Mouse (Mus musculus) spleen, postnatal 14 days (tissue): Measurements from ENCODE around the gene Ptchd1.

Source experiments
- DNase-seq, 2 experiments: peaks; one replicate each; pipeline ENCODE4 v3.0.0; 2021 to 2022; ENCODE audit warnings: low spot score in 2 of 2

Gene Ptchd1

GRCm38 (mm10) chrX:155623701-155624281 is at the start of gene Ptchd1:
Gene Ptchd1 (minus strand): TSS chrX:155623814.
- no peak for DNase-seq

DNA sequence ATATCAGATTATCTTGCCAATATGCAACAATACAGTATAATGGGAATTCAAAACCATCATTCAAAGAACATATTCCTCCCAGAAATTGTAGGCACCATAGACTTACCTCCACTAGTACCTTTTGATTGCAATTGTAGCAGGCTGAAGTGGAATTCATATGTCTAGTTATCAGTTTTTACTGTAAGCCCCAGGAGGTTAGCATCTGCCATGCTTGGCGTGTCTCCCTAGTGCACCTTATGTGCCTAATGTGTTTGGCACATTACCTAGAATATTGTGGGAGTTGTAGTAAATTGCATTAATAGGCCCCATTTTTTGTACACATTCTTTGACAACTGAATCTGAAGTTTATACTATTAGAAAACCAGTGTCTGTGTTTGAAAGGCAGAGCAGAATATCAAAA is 34.4 kb upstream of the Ptchd1 start:
- no peak for DNase-seq

GRCm38 (mm10) chrX:155645975-155646374 is 22.4 kb upstream of the Ptchd1 start:
- no peak for DNase-seq

DNA sequence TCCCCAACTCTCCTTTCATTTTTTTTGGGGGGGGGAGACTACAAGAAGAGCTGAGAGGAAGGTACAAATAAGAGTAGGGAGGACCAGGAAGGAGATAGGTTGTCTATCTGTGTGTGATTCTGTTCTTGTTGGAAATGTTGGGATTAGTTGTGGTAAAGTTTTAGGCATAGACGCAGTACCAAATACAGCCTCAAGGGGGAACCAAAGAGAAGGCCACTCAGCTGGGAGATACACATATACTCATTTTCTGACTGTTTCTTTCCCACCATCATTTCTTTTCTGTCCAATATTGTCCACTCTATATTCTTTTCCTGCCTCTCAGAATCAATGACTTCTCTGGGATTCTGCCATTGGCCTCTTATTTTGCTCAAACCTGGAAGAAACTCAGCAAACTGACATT is 20.4 kb upstream of the Ptchd1 start:
- no peak for DNase-seq

DNA sequence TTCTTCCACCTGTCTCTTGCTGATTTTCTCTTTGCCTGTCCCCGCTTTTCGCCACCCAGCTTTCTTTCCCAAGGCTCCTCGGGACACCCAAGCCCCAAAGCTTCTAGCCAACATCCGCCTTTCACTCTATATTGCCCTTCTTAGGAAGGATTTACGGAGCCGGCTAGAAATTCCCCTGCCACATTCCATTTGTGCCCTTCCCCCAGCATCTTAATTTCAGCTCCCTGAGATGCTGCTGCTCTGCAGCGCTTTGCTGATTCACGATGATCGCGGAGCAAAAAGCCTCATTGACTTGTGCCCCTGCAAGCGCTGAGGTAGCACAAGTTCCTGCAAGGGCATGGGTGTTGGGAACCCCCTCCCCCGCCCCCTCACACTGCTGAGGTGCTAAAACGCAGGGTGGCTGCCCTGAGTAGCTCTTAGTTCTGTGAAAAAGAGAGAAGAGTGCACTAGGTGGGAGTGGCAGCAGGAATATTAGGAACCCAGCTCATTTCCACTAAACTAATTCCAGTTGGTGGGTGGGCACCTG is 2.1 kb upstream of the Ptchd1 start:
- no peak for DNase-seq

DNA sequence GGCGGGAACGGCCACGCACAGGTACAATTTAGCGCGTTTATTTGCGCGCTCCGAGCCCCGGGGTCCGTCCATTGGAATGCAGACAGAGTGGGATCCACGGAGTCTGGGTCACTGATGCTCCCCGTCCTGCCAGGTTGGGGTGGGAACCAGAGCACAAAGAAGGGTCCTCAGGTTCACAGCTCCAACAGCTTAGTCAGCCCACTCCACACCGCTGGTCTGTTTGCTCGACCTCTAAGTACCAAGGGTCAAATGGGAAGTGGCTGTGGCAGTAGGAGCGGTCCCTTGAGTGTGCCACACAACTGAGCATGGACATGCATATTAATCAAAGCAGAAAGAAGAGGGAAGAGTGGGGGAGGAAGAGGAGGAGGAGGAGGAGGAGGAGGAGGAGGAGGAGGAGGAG is 1.3 kb upstream of the Ptchd1 start:
- no peak for DNase-seq

GRCm38 (mm10) chrX:155624341-155624841 is 777 bp upstream of the Ptchd1 start, which contains the start of gene Gm15155:
Gene Gm15155 (plus strand): TSS chrX:155624741.
- DNase-seq = no peak

DNA sequence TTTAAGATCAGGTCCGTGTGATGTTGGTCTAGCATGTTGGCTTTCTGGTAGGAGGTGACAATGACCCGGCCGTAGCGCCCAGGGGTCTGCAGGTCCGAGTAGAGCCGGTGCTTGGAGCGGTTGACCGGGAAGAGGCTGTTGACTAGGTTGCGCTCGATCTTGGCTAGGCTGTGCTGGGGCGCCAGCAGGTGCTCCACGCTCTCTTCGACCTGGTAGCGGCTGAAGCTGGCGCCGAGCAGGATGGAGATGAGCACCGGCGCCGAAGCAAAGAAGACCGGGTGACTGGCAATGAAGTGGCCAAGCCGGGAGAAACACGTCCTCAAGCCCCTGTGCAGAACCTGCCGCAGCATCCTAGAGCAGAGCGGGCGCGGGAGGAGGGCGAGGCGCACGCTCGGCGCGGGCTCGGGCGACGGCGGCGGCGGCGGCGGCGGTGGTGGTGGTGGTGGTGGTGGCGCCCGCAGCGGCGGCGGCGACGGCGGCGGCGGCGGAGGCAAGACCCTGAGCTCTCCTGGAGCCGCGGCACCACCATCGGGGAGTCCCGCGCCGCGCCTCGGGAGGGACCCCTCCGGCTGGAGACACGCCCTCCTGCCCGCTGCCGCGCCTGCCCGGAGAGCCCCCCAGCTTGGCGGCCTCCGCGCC is 534 bp downstream of the Ptchd1 start:
- DNase-seq = no peak

GRCm38 (mm10) chrX:155622527-155622926 is 1.1 kb downstream of the Ptchd1 start:
- DNase-seq = no peak

- DNase-seq = no peak
Observed at GRCm38 (mm10) chrX:155601196-155601595, 22.4 kb downstream of the Ptchd1 start.

DNA sequence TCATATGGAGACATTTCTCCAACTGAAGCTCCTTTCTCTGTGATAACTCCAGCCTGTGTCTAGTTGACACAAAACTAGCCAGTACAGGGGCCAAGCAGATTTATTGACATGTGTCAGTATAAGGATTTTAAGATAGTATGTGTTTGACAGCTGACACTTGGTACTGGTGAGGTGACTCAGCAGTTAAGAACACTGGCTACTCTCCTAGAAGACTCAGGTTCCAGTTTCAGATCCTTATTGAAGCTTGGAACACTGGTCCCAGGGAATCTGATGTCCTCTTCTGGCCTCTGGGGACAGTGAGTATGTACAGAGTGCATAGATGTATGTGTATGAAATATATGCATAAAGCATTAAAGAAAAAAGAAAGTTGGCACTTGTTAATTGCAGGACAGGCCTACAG is 27.2 kb downstream of the Ptchd1 start:
- no peak for DNase-seq

DNA sequence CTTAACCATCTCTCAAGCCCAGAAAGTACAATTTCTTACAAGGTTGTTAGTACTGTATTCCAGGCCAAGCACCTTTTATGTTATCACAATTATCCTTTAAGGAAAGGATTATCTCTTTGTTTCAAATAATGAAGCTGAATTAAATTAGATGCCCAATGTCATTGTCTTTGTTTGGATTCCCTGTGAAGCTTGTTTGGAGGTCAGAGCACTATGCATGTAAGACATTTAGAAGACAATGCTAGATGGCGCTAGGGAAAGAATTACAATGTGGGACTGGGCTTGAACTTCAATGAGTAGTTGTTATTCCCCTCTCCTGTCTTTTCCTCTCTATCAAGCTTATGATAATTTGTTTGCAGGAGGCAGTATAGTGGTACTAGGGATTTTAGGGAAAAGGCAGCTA is 28.9 kb downstream of the Ptchd1 start:
- DNase-seq = no peak

GRCm38 (mm10) chrX:155592467-155592866 is 31.1 kb downstream of the Ptchd1 start:
- no peak for DNase-seq

DNA sequence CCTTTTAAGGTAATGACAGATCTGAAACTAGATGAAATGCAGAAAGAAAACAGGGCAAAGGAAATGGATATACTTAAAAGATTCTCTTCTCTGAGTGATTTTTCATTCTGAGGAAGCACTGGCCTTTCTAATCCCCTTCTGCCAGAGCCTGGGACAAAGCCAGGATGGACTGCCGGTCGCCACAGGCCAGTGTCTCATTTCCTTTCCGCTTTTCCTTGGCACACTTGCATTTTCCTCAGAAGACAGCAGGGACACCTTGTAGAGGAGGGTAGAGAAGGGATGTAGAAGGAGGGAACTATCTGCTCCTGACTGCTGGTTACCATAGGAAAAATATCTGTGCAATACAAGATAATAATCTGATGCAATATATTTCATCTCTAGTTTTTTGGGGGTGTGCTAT is 32.1 kb downstream of the Ptchd1 start:
- no peak for DNase-seq

DNA sequence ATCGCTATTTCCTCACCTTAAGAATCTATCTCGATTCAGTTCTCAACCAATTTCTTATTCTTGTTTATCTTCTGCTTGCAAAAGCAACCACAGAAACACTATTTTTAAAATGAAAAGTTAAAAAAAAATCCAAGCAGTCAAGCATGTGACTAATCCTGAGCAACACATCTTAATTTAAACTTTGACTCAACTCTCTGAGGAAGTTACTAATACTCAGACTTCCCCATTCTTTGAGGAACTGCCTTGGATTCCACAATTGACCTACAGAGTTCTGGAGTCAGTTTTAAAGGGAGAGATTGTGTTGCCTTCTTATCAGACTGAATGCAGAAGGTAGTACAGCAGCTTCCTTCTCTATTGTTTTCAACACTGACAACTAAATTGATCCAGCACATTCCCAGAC is 39.0 kb downstream of the Ptchd1 start:
- no peak for DNase-seq

GRCm38 (mm10) chrX:155579791-155580190 is 43.8 kb downstream of the Ptchd1 start:
- no peak for DNase-seq

GRCm38 (mm10) chrX:155572396-155572795 is 51.2 kb downstream of the Ptchd1 start:
- DNase-seq = no peak

DNA sequence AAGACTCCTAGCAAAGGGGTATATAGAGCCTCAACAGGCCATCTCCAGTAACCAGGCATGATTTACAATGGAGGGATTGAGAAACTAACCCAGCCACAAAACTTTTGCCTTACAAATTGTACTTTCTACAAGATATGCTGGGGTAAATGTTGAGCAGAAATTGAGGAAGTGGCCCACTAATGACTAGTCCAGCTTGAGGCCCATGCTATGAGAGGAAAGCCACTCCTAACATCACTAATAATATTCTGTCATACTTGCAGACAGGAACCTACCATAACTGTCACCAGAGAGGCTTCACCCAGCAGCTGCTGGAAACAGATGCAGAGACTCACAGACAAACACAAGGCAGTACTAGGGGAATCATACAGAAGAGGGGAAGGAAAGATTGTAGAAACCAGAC is 79.8 kb downstream of the Ptchd1 start:
- no peak for DNase-seq
